Mouse (Mus musculus) skeletal muscle tissue, adult 2 months (tissue): ENCODE measurements around the gene Prdm2.

ENCODE experiments used
- DNase-seq: peaks from one replicate; pipeline ENCODE4 v3.0.0-alpha.2; 2012; ENCODE audit warnings: low read depth, low spot score

Gene Prdm2

GRCm38 (mm10) chr4:143211584-143212340, 1.0 kb downstream of the Prdm2 start:
- DNase-seq: peak; percentile 18

GRCm38 (mm10) chr4:143209997-143210396, 2.8 kb downstream of the Prdm2 start:
- DNase-seq: no peak

DNA sequence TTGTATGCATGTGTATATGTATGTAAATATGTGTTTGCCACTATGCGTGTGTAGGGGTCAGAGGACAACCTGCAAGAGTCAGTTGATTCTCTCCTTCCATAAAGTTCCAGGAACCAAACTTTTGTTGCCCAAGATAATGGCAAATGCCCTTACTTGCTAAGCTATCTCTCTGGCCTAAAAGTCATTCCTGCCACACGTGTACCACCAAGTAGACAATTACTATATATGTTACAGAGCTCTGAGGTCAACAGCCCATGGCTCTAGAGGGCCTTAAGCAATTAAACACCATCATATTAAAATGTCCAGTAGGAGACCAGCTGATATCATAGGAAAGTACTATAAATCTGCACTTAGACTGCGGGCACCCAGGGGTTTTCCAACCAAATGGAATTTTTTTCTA, 10.1 kb downstream of the Prdm2 start:
- no peak for DNase-seq

GRCm38 (mm10) chr4:143198371-143198770, 14.4 kb downstream of the Prdm2 start:
- DNase-seq: no peak

- DNase-seq: no peak
Observed at GRCm38 (mm10) chr4:143197845-143198356, 14.9 kb downstream of the Prdm2 start.

DNA sequence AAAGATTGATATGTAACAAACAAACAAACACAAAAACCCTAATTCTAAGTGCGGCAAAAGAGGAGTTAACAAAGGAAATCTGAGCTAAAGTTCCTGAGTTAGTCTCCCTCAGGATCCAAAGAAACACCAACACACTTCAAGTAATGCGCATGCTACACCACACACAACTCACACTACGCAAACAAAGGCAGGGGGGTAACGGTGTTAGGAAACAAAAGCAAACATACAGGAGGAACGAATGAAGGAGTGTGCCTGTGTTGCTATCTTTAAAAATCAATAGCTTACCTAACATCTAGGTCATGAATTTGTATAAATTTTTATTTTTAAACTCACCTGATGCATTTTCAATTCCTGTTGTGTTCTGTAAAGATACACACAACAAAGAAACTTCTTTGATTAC, 18.5 kb downstream of the Prdm2 start:
- no peak for DNase-seq

GRCm38 (mm10) chr4:143193164-143193563, 19.6 kb downstream of the Prdm2 start:
- no peak for DNase-seq

GRCm38 (mm10) chr4:143191783-143192182, 21.0 kb downstream of the Prdm2 start:
- no peak for DNase-seq

GRCm38 (mm10) chr4:143190657-143191056, 22.1 kb downstream of the Prdm2 start:
- DNase-seq: peak; percentile 8

DNA sequence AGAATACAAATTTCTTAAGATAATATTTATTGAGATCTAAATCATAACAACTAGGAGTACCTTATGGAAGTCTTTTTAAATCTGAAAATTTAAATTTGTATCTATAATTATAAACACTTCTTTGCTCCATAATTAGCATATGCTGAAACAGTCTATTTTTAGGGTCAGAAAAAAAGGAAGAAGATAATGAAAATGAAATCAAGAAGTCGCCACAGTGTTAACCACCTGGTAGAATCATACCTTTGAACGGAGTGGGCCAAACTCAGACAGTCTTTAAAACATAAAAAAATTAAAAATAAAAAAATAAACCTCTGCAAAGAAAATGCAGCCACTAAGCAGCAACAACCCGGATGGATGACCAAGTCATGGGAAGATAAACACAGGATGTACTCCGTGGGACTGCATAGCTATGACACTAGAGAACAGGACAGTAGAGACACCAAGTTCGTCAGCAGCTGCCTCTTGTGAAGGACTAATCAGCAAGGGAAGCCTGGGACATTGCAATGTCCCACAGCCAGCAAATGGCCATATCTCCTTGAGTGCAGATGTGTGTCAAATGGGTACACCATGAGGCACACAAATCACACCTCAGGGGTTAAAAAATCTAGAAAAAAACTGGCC, 24.1 kb downstream of the Prdm2 start:
- no peak for DNase-seq

- no peak for DNase-seq
Observed at GRCm38 (mm10) chr4:143186066-143186465, 26.7 kb downstream of the Prdm2 start.

DNA sequence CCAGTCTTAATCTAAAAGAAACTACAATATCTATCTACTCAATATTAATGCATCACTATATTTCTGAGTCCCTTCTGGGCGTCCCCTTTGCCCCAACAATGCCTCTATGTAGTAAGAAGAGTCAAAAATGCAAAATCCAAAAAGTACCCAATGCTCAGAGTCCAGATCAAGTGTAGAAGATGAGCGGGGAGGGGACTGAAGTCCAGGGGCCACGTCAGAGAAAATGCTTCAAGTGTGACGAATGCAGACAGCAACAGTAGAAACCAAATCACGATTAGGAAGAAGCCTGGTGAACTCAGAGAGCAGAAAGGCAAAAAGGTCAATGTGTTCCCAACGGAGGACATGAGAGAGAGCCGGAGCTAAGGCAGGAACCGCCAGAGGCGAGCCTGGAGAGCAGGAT, 27.3 kb downstream of the Prdm2 start:
- DNase-seq: no peak

DNA sequence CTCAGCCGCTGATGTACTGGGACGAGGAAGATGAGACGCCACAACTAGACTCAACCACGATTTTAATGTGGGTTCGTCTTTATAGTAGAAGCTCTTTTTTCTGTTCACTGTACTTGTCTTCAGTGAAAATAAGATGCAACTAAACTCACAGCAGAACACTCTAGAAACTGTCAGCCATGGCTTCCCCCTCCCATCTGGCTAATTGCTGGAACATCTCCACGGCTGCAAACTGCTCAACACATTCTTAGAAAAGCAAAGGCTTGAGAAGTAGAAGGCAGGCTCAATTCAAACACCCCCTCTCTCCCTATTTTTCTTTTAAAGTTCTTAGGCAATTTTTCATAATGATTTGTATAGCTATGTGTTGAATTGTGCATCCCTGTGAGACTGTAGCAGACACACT, 29.7 kb downstream of the Prdm2 start:
- no peak for DNase-seq

DNA sequence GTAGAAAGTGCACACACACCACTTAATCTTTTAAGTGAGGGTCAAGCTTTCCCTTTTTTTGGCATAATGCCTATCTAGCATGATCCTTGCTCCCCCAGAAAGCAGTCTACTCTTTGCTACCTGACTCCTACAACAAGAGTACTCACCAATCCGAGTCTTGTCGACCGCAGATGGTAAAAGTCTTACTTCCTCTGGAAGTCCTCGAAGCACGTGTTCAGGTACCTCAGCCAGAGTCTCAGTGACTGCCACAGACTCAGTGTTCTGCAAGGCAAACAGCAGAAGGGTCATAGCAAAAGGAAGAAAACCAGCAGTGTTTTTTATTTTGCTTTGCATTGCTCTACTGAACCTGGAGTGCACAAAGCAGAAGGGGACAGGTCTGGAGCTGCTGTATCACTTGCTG, 32.1 kb downstream of the Prdm2 start:
- DNase-seq: no peak

- DNase-seq: no peak
Observed at GRCm38 (mm10) chr4:143171600-143172290, 41.0 kb downstream of the Prdm2 start.

- no peak for DNase-seq
Observed at GRCm38 (mm10) chr4:143170290-143170689, 42.5 kb downstream of the Prdm2 start.

GRCm38 (mm10) chr4:143168093-143168492, 44.7 kb downstream of the Prdm2 start:
- no peak for DNase-seq

DNA sequence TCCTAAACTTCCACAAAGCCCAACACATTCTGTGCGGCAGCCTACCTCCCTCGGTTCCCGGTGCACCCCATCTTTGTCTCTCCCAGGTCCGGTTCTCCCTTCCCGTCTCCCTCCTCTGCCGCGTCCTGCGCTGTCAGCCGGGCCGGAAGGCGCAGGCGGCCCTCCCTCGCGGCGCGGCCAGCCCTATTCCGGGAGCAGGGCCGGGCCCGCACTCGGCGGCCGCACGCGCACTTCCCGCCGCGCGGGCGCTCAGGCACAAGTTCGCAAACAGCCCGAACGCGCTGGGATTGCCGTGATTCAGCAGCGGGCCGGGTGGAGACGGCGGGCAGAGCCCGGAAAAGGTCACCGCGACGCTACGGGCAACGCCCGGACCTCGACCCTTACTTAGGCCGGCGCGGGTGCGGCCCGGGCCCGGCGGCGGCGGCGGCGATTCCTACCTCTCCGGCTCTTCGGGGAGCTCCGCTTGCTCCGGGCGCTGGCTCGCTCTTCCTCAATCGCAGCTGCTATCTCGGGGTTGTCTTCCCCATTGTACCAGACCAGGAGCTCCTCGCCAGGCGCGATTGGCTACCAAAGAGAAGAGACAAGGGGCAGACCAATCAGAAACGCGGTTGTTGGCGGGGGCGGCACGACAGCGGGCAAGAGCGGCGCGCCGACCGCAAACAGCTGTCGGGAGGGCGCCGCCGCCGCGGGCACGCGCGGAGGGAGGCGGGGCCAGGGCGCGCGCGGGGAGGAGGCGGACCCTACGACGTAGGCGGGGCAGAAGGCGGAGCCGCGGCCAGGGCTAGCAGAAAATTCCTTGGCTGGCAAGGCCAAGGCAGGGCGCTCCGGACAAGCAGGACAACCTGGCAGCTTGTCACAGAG, 50.9 kb downstream of the Prdm2 start:
- DNase-seq: peak; percentile 98

GRCm38 (mm10) chr4:143160826-143161225, 52.0 kb downstream of the Prdm2 start:
- no peak for DNase-seq

DNA sequence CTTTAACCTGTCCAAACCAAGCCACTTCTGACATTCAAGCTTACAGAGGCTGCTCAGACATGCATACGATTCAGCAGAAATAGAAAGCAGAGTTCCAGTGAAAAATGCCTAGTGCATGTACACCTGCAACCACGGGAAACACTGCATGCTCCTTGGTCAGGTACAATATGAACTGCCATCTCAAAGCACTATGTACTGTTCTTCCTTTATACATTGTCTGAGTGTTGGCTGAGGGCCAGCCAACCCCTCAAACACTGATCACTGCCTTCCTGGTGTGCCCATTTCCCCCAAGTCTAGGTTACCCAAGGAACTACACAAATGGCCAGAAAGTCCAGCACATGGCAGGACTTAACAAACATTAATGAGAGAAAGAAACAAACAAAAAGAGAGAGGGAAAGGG, 53.5 kb downstream of the Prdm2 start:
- DNase-seq: no peak

- DNase-seq: no peak
Observed at GRCm38 (mm10) chr4:143155871-143156270, 56.9 kb downstream of the Prdm2 start.

GRCm38 (mm10) chr4:143155036-143155435, 57.8 kb downstream of the Prdm2 start:
- DNase-seq: no peak
